Mouse (Mus musculus) cortical plate, adult 2 months (tissue): ENCODE measurements around the gene B230219D22Rik. TPM values are rescaled to one million over a fixed set of nuclear protein-coding genes. Genes with fewer than 3 reads are reported as not detected.

Experiments used
- H3K27ac ChIP-seq: fragments of 200-500 bp; 2 replicates; pipeline ENCODE4 v1.5.1; 2012; ENCODE audit warnings: low read length, control low read depth, inconsistent platforms; ENCODE audit not compliant: insufficient read depth
- H3K4me1 ChIP-seq: fragments of 200-500 bp; 2 replicates; pipeline ENCODE4 v1.6.1; 2011; ENCODE audit warnings: low read length; ENCODE audit not compliant: control insufficient read depth, insufficient read depth
- H3K4me3 ChIP-seq: fragments of 200-500 bp; 2 replicates; pipeline ENCODE4 v1.5.1; 2011; ENCODE audit warnings: mild to moderate bottlenecking, low read length, control low read depth; ENCODE audit not compliant: insufficient read depth
- CTCF ChIP-seq: fragments of 200-500 bp; IDR thresholded peaks from 2 replicates; pipeline ENCODE4 v1.5.1; 2011; ENCODE audit warnings: mild to moderate bottlenecking, control low read depth, low read length; ENCODE audit not compliant: insufficient read depth; ENCODE audit errors: extremely low read depth
- POLR2A ChIP-seq: fragments of 200-500 bp; IDR thresholded peaks from 2 replicates; pipeline ENCODE4 v1.6.1; 2011; ENCODE audit warnings: mild to moderate bottlenecking, low read length, control low read depth; ENCODE audit not compliant: insufficient read depth; ENCODE audit errors: extremely low read depth
- polyA plus RNA-seq: library from polyadenylated mRNA; depleted of rRNA; stranded (reverse); fragments of >200 nt; gene quantifications from 2 replicates; pipeline ENCODE4 v1.2.3, GENCODE M21; 2012; rRNA removed

Gene B230219D22Rik
- 62.5 and 65.3 TPM in 2 replicates for polyA plus RNA-seq

DNA sequence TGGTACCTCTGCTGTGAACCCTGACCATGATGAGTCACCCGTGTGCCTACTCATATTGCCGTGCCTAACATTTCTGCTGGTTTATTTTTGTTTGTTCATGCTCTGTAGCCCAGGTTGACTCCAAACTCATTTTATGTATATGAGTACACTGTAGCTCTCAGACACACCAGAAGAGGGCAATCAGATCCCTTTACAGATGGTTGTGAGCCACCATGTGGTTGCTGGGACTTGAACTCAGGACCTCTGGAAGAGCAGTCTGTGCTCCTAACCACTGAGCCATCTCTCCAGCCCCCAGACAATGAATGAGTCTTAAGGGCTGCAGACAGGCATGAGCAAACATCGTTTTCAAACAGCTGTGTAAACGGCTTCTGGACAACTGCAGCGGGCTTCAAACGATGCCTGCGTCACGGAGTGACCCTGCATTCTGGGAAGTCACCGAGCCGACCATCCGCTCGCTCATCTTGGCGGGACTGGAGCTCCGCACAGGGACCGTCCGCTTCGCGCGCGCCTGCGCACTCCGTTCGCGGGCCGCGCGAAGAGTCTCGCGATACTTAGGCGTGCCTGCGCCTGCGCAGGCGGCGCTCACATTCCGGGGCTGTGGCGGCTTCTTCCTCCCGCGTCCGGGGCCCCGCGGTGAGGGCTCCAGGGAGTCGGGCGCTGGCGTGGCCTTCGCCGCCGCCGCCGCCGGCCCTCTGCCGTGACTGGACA, at the start of gene B230219D22Rik:
TSS of gene B230219D22Rik (plus strand) at position 590 of the 708 bp plus-strand sequence.
- H3K27ac ChIP-seq: peak within 1 kb of the TSS; percentile 93
- TF ChIP-seq CTCF: no peak
- TF ChIP-seq POLR2A: peak; percentile 98
- H3K4me1 ChIP-seq: peaks cover 7% of the 10 kb centered on the region
- H3K4me3 ChIP-seq: peak within 1 kb of the TSS; percentile 83

DNA sequence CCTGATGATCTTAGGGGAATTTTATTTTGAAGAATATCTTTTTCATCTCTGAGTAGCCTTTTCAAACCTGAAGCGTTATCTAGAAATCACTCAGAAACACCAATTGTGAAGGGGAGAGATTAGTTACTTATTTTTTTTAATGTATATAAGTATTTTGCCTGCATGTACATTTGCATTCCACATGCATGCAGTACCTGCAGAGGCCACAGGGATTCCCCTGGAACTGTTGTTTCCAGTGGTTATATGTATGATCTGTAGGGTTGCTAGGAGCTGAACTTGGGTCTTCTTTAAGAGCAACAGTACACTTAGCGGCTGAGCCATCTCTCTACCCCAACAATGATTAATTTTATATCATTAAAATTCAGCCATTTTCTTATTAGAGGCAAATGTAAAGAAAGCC, 48.4 kb upstream of the B230219D22Rik start:
- H3K27ac ChIP-seq: no peak overlapping the region
- TF ChIP-seq POLR2A: no peak
- TF ChIP-seq CTCF: no peak
- H3K4me3 ChIP-seq: no peak overlapping the region
- no peaks in the 10 kb centered on the region for H3K4me1 ChIP-seq

DNA sequence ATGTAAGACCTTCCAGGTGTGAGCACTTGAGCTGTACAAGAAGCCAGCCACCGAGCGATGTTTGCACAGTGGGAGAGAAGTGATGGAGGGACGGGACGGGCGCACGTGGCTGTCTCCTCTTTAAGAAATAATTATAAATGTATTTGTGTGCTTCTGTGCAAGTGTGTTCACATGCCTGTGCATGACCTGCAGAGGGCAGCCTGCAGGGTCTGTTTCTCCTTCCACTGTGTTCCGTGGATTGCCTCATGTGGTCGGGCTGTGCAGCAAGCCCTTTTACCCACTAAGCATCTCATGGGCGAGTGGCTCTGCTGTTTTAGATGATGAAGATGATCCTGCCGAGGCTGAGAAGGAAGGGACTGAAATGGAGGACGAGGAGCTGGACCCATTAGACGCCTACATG, 42.8 kb upstream of the B230219D22Rik start:
- Histone ChIP-seq H3K4me3 (no peak overlapping the region), H3K27ac (no peak overlapping the region), H3K4me1 (no peaks in the 10 kb centered on the region)
- no peak for TF ChIP-seq POLR2A
- 0 out of 2 replicates have a peak, but pooled peaks have one; percentile 5 for TF ChIP-seq CTCF

DNA sequence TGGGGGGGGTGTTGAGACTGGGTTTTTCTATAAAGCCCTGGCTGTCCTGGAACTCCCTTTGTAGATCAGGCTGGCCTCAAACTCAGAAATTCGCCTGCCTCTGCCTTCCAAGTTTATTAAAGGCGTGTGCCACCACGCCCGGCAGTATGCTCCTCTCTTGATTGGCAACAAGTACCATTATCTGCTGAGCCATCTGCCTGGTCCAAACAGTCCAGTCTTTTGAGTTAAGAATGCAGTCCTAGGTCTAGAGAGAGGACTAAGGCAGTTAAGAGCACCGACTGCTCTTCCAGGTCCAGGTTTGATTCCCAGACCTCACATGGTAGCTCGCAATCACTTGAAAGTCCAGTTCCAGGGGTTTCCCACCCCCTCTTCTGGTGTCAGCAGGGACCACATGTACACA, 41.9 kb upstream of the B230219D22Rik start:
- no peaks in the 10 kb centered on the region for H3K4me1 ChIP-seq
- H3K4me3 ChIP-seq: no peak overlapping the region
- no peak overlapping the region for H3K27ac ChIP-seq
- TF ChIP-seq CTCF (no peak), POLR2A (no peak)

DNA sequence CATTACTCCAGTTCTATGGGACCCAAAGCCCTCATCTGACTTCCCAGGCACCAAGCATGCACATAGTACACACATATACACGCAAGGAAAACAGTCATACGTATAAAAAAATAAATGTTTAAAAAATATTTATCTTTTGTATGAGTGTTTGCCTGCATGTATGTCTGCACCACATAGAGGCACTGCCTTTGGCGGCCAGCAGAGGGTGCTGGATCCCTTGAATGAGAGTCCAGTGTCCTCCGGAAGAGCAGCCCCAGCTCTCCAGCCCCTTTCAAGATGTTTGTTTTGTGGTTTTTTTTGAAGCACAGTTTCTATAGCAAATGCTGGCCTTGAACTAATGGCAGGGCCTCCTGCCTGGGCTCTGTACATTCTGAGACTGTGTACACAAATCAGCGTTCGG, 24.4 kb upstream of the B230219D22Rik start:
- no peak overlapping the region for H3K4me3 ChIP-seq
- no peak overlapping the region for H3K27ac ChIP-seq
- TF ChIP-seq POLR2A (no peak), CTCF (peak; percentile 17; the same call in 1 of the 2 replicates)
- H3K4me1 ChIP-seq: no peaks in the 10 kb centered on the region

DNA sequence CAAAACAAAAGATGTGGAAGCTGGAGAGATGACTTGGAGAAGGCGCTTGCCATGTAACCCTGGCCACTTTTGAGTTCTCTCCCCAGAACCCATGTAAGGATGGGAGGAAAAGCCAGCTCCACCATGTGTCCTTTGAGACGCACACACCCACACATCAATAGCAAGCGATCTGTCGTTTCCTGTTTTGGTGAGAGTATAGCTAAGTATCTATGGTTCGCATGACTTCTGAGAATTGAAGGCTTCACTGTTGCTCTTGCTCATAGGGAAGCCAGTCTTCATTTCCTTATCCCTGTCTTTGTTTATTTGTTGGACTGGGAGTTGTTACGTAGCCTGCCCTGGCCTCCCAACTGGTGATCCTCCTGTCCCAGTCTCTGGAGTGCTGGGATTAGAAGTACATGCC, 20.2 kb upstream of the B230219D22Rik start:
- no peak overlapping the region for H3K27ac ChIP-seq
- no peaks in the 10 kb centered on the region for H3K4me1 ChIP-seq
- TF ChIP-seq CTCF (no peak), POLR2A (no peak)
- no peak overlapping the region for H3K4me3 ChIP-seq

DNA sequence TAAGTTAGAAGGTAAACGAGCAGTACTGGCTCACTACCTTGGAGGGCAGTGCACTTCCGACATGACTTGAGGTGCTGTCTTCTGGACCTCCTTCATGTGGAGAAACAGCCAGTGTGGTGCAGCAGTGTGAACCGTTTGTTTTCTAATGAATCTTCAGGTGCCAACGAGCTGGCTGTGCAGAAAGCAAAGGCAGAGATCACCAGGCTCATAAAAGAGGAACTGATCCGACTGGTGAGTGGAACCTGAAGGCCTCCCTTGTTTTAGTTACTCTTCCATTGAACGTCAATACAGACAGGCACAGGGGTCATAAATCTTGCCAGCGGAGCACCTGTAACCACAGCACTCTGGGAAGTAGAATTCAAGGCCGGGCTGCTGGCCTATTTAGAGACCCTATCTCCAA, 15.6 kb upstream of the B230219D22Rik start:
- TF ChIP-seq POLR2A (no peak), CTCF (no peak)
- H3K4me3 ChIP-seq: no peak overlapping the region
- H3K4me1 ChIP-seq: no peaks in the 10 kb centered on the region
- no peak overlapping the region for H3K27ac ChIP-seq

DNA sequence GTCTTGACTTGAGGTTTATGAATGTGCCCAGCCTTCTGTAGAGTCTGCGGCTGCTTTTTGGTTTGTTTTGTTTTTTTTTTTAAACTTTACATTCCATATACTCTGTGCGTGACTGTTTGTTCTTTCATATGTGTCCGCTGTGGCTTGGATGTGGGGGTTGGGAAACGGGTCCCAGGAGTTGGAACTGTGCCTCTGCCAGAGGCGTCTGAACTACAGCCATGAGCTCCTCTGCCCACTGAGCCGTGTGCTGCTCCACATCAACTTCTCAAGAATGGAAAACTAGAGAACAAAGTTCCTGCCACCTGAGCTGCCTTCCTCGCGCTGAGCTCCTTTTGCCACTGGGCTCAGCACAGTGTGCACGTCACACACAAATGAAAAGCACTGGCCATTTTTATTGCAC, 10.7 kb upstream of the B230219D22Rik start:
- Histone ChIP-seq H3K27ac (no peak overlapping the region), H3K4me3 (no peak overlapping the region), H3K4me1 (no peaks in the 10 kb centered on the region)
- TF ChIP-seq POLR2A (no peak), CTCF (no peak)

DNA sequence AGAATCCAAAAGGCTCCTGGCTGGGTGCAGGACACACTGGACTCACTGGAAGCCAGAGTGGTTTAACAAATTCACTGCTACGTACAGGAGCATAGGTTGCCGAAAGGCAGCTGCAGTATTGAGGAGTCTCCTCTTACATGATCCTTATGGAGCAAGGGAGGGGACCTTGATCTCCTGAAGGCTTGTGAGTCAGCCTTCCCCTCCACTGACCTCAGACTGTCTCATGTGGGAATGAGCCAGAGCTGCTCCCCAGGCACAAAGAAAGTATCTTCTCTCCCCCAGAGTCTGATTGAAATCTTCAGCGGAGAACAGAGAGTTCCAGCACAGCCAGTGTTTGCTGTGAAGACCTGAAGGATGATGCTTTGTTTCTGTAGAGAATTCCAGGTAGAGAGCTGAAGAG, 9.3 kb upstream of the B230219D22Rik start:
- Histone ChIP-seq H3K4me1 (no peaks in the 10 kb centered on the region), H3K4me3 (no peak overlapping the region), H3K27ac (no peak overlapping the region)
- TF ChIP-seq POLR2A: no peak
- no peak for TF ChIP-seq CTCF

DNA sequence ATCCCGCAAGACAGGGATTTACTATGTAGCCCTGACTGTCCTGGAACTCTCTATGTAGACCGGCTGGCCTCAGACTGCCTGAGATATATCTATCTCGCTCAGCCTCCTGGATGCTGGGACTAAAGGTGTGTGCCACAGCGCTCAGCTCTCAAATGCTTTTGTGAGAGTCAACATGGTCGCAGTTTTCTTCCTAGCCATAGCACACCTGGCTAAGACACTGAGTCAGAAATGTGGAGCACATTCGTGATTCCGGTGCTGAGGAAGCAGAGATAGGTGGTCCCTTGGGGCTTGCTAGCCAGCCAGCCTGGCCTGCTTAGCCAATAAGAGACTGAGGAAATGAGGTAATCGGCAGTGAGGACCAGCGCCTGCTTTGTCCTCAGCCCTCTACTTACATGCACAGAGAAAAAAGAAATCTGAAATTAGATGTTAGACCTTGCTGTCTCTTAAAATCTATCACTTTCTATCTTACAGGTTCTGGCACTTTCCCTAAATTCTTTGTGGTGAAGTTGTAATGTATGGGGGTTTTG, 6.8 kb upstream of the B230219D22Rik start:
- Histone ChIP-seq H3K27ac (no peak overlapping the region), H3K4me1 (no peaks in the 10 kb centered on the region), H3K4me3 (no peak overlapping the region)
- TF ChIP-seq POLR2A (no peak), CTCF (no peak)
